Mouse (Mus musculus) cerebellum, adult 2 months (tissue): ENCODE measurements around the gene Atp9a. TPM values are rescaled to one million over a fixed set of nuclear protein-coding genes. Genes with fewer than 3 reads are reported as not detected.

Experiments used
- DNase-seq, 2 experiments: peaks; one replicate each; pipeline ENCODE4 v3.0.0; 2021
- H3K27ac ChIP-seq: fragments of 200-500 bp; 2 replicates; pipeline ENCODE4 v1.5.1; 2012; ENCODE audit warnings: low read length, control low read depth, inconsistent platforms; ENCODE audit not compliant: insufficient read depth
- H3K27me3 ChIP-seq: fragments of 200-500 bp; 2 replicates; pipeline ENCODE4 v1.6.1; 2012; ENCODE audit warnings: inconsistent platforms, mild to moderate bottlenecking, low read length, moderate library complexity; ENCODE audit not compliant: control insufficient read depth, insufficient read depth
- H3K4me1 ChIP-seq: fragments of 200-500 bp; 2 replicates; pipeline ENCODE4 v1.6.1; 2011; ENCODE audit warnings: low read length; ENCODE audit not compliant: control insufficient read depth, insufficient read depth
- H3K4me3 ChIP-seq: fragments of 200-500 bp; replicated peaks from 2 replicates; pipeline ENCODE3; 2011; ENCODE audit warnings: mild to moderate bottlenecking, low read depth, low read length, control low read depth; ENCODE audit not compliant: insufficient read depth
- CTCF ChIP-seq: fragments of 200-500 bp; IDR thresholded peaks from 2 replicates; pipeline ENCODE4 v1.5.1; 2011; ENCODE audit warnings: low read depth, mild to moderate bottlenecking, control low read depth, low read length, moderate library complexity, borderline replicate concordance; ENCODE audit not compliant: insufficient read depth
- POLR2A ChIP-seq: fragments of 200-500 bp; IDR thresholded peaks from 2 replicates; pipeline ENCODE4 v1.6.1; 2011; ENCODE audit warnings: low read length, control low read depth, borderline replicate concordance; ENCODE audit not compliant: insufficient read depth
- WGBS: fragments of 180-500 bp; shearing (Covaris S2); methylation state at CpG from one replicate; pipeline ENCODE4 v1.1.7; 2018; 5-methylcytosine and 5-hydroxymethylcytosine counted together
- polyA plus RNA-seq: library from polyadenylated mRNA; depleted of rRNA; stranded (reverse); fragments of >200 nt; gene quantifications from 2 replicates; pipeline ENCODE4 v1.2.3, GENCODE M21; 2012

Gene Atp9a
- polyA plus RNA-seq, 1 experiment: 321 TPM

DNA sequence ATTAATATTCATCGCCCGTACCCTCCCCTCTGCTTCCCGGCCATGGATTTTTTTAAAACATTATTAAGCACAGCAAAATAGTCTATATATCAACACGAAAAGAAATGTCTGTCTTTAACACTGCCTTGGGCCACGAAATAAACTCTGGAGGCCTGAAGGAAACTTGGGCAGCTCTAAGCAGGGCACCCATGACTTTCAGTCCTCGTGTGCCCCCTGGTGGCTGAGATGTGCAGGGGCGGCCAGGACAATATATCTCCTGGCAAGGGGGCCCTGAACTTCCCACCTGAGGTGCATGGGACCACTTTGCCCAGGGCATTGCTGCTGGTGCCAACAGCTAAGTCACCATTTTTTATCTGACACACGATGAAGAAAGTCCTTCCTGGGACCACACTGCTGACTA is 113.4 kb downstream of the Atp9a start:
- Histone ChIP-seq H3K4me1 (peaks cover 10% of the 10 kb centered on the region; the same call in 1 of the 2 replicates), H3K27me3 (no peaks in the 10 kb centered on the region), H3K4me3 (no peak overlapping the region), H3K27ac (no peak overlapping the region)
- no peak for TF ChIP-seq POLR2A
- TF ChIP-seq CTCF: peak; percentile 88
- peak; percentile 62 to 75 for DNase-seq
- WGBS: 6% methylated on average over 8 of the region's 8 CpGs

DNA sequence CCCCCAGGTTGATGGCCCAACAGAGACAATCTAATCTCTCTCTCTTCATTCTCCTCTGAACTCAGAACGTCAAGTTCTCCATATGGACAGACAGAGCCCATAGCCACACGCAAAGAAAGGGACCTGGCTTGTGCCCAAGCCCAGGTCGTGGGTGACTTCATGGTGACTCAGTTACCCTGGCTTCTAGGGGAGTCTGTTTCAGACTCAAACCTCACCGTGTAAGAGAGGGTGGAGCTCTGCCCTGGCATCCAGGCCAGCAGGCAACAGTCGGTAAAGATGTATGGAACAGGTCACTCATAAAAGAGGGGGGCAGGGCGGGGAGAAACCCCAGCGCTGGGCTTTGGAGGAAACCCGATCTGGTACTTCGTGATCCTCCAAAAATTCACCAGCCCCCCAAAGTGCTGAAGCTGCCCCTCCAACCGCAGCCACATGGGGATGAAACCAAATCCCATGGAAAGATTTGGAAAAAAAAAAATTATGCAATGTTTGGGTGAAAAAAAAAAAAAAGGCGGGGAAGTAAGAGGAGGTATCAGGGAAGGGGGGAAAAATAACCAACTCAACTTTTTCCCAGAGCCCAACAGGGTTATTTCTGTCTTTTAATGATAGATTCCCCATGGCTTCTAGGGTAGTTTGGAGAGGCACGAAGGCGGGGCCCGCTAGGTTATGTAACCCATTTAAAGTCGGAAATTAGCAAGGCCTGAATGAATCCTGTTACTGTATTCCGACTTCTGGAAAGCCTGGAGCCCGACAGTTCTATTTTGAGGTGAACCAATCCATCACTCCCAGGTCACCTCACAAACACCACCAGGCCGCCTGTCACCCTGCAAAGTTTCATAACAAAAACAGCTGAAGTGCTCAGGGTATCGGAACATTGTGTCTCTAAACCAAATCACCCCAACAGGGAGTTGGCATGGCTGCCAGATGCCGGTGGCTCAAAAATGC is 114.1 kb downstream of the Atp9a start:
- DNase-seq: no peak
- H3K4me3 ChIP-seq: no peak overlapping the region
- H3K27me3 ChIP-seq: no peaks in the 10 kb centered on the region
- TF ChIP-seq CTCF: no peak
- TF ChIP-seq POLR2A: no peak
- 59% methylated on average over 20 of the region's 20 CpGs for WGBS
- peaks cover 6% of the 10 kb centered on the region; the same call in 1 of the 2 replicates for H3K4me1 ChIP-seq
- no peak overlapping the region for H3K27ac ChIP-seq

DNA sequence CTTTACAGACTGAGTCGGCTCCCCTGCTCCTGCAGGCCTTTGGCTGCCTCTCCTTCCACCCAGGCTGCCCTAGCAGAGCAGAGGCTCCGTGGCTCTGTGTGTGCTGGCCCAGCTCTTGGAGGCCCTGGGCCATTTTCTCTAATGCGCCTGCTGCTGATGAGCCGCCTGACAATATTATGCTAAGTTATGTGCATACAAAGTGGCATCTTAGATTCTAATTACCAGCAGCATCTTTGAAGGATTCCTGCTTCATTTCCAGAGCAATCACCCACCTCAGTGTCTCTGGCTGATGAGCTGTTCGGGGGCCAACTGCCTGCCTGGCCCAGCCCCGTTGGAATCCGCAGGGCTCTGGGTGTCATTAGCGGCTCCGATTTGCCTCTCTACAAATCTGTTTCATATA is 115.8 kb downstream of the Atp9a start:
- Histone ChIP-seq H3K27me3 (no peaks in the 10 kb centered on the region), H3K27ac (no peak overlapping the region), H3K4me3 (no peak overlapping the region), H3K4me1 (no peaks in the 10 kb centered on the region)
- TF ChIP-seq POLR2A (no peak), CTCF (no peak)
- DNase-seq: no peak
- WGBS: 52% methylated on average over 9 of the region's 9 CpGs

DNA sequence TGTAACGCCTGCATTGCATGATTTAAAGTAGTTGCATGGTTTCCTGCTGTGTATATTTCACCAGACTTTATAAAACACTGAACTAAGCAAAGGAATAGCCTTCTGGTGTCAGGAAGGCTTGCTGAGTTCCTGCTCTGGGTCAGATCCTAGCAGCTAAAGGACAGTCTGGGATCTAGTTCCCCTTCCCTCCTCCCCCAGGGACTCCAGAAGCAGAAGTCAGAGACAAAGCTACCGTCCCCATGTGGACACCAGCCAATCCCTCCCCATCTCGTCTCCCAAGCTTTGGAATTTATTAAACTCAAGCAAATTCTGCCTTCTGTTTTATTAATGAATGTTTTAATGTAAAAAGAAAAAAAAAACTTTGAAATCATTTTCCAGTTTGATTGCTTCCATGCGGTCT is 117.1 kb downstream of the Atp9a start:
- 63% methylated on average over 4 of the region's 4 CpGs for WGBS
- Histone ChIP-seq H3K4me3 (no peak overlapping the region), H3K27ac (no peak overlapping the region), H3K4me1 (no peaks in the 10 kb centered on the region), H3K27me3 (no peaks in the 10 kb centered on the region)
- DNase-seq: no peak
- TF ChIP-seq CTCF (no peak), POLR2A (no peak)

DNA sequence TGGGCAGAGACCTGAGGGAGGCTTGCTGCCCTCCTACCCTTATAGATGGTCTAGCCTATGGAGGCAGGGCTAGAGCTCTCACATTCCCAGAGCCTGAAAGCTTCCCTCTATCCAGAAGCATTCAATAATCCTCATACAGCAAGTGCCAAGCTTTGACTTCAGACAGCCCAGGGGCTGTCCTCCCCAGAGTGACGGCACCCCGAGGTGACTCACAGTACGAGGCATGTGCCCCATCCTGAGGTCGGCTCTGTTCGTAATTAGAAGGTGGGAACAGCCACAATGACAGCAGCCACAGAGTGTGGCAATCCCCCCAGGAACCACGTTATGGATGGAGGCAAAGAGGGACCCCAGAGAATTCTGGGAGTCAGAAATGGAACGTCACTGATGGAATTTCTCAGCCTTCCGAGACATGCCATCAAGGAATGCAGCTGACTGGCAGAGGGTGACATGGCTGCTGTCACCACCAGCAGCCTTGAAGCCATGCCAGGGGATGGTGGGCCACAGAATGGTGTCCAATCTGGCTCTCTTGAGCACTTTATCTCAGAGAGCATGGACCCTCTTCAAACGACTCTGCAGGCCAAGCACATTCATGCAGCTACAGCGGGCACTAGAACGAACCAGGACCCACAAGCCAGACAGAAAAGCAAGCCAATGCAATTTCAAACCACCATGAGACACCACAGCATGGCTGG is 121.0 kb downstream of the Atp9a start:
- Histone ChIP-seq H3K4me3 (no peak overlapping the region), H3K27me3 (no peaks in the 10 kb centered on the region), H3K4me1 (no peaks in the 10 kb centered on the region), H3K27ac (no peak overlapping the region)
- DNase-seq: no peak
- 36% methylated on average over 11 of the region's 11 CpGs for whole genome bisulfite sequencing
- no peak for TF ChIP-seq CTCF
- TF ChIP-seq POLR2A: no peak

DNA sequence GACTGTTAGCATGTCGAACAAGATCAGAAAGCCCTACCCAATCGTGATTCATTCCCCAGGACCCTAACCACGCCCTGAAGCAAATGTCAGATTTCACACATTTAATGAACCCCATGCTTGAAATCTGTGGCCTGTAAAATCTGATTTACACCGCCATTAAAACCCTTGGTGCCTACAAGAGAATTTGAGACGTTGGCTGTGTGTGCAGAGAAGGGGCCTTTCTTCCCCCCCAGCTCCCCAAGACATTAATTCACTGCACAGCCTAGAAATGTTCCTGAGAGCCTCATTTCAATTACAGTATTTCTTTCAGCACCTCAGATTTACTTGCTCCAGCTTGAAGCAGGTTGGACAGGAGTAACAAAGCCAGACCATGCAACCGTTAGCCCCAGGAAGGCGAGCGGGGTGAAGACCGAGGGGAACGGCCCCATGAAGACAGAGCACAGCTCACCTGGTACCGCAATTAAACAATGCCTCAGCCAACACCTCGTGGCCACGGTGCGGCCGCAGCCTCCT is 123.9 kb downstream of the Atp9a start:
- 89% methylated on average over 15 of the region's 15 CpGs for WGBS
- TF ChIP-seq CTCF (no peak), POLR2A (no peak)
- H3K27ac ChIP-seq: no peak overlapping the region
- no peaks in the 10 kb centered on the region for H3K27me3 ChIP-seq
- no peaks in the 10 kb centered on the region for H3K4me1 ChIP-seq
- DNase-seq: no peak
- no peak overlapping the region for H3K4me3 ChIP-seq

DNA sequence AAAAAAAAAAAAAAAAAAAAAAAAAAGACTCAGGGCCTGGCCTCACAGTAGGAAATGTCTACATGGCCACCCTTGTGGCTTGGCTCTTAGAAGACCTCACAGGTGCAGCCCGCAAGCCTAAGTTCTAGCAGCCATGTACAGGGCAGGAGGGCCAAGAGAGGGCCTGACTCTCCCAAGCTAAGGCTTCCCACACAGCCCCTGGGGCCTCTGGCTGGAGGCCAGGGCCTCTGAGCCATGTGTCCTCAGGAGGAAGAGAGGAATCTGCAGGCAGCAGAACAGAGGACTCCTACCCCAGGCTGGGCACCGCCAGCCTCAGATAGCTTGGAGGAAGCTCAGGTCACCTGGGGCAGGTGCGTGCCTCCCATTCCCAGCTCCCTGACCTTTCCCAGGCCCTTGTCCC is 127.0 kb downstream of the Atp9a start:
- Histone ChIP-seq H3K4me1 (peaks cover 5% of the 10 kb centered on the region), H3K27ac (no peak overlapping the region)
- WGBS: 39% methylated on average over 3 of the region's 3 CpGs

More for the DNA sequence above, 127.0 kb downstream of the Atp9a start:
- peak in 1 of 2 experiments; percentile 42 for DNase-seq
- TF ChIP-seq CTCF: no peak
- TF ChIP-seq POLR2A: no peak
- H3K4me3 ChIP-seq: no peak overlapping the region
- no peaks in the 10 kb centered on the region for H3K27me3 ChIP-seq
